Mouse (Mus musculus) mouse trophoblast stem cell (cell line): ENCODE data around the gene Mllt10.

ENCODE experiments used
- in situ Hi-C, 2 experiments: fragments of 300-500 bp; cut with MseI, MboI; formaldehyde crosslinking; loops; 2 replicates in 1 of 2; 3 replicates in 1 of 2; pipeline ENCODE4 v1.15.1; 2025

Mllt10 gene

GRCm38 (mm10) chr2:18034371-18035250 is 20.4 kb upstream of the Mllt10 start:
- in situ Hi-C loops = no loop called here

DNA sequence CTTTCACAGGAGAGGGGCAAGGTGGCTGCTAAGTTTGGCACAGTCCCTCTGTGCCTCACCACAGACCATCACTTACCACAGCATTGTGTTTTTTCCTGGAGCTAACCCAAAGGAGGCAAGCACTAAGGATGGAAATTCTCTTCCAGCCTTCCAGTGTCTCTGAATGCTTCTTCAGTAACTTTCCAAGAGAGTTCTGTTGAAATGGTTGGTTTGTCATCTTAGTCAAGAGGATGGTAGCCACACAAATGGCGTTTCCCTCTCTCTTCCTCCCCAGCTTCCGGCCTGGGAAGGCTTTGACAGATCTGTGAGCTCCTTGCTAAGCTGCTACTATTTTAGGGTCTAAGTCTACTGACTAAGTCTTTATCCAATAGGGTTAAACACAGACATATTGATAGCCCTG is 17.5 kb upstream of the Mllt10 start, which contains the start of gene A930004D18Rik:
Gene A930004D18Rik, minus strand, starts transcription at position 247 of the 400 bp plus-strand sequence.
- in situ Hi-C loops = no loop called here

GRCm38 (mm10) chr2:18038141-18038752 is 16.8 kb upstream of the Mllt10 start:
- in situ Hi-C loops = no loop called here

- in situ Hi-C loops = no loop called here
Measured at GRCm38 (mm10) chr2:18038895-18039371, 16.1 kb upstream of the Mllt10 start.

DNA sequence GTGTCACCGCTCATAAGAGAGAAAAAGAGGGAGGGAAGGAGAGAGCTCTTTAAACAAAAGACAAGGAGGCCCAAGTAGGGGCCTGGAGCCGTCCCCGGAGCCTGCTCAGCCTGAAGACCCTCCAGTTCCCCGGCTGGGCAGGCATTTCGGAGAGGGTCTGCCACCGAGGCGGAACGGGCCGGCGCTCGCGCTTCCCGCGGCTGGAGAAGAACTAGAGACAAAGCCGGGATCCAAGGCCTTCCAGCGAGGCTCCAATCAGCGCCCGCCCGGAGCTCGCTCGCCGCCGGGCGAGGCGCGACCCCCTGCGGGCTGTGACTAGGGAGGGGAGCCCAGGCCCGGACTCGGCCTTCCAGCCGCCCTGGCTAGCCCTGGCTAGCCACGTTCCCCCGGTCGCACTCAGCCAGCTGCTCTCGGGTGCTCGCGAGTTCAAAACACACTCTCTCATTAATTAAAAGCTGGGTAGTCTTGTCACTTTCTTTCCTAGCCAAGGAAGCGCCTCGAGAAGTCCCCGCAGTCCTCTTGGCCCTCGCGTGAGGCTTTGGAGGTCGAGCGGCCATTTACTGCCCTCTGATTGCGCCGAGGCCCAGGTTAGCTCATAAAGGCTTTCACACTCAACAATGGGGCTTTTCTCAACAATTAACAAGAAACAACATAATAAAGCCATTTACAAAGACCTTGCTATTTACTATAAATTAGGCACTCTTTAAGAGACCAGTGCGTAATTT is 15.3 kb upstream of the Mllt10 start:
- in situ Hi-C loops = no loop called here

DNA sequence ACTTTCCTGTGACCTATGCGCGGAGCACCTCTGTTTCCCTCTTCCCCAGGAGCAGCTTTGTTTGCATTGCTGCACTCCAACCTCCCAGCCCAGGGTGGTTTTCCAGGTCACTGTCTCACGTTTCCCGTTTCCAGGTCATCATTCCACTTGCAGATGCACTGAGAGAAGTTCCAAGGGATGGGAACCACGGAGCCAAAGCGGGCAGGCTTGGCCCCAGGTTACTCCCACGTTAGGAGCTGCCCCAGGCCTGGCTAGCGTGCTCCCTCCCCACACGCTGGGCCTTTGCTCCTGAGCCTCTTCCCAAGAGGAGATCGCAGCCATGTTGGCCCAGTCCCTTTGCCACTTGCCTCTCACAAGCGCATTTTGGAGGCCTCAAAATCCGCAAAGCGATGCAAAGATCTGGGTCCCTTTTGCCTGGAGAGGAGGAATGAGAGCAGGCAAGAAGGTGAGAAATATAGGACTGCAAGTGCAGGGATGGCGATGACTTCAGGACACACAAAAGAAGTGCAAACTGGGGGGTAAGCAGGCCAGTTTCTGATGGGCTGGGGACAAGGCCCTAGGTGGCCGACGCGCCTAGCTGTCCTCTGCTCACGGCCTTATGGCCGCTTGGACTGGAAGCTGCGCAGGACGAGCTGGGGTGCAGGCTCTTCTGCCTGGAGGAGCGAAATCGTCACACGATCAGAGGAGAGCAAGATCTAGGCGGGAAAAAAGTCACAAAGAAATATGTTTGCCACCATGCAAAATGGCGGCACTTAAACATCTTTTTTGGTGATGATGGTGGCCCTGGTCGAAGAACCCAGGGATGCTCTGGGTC is 14.5 kb upstream of the Mllt10 start:
- in situ Hi-C loops = no loop called here

DNA sequence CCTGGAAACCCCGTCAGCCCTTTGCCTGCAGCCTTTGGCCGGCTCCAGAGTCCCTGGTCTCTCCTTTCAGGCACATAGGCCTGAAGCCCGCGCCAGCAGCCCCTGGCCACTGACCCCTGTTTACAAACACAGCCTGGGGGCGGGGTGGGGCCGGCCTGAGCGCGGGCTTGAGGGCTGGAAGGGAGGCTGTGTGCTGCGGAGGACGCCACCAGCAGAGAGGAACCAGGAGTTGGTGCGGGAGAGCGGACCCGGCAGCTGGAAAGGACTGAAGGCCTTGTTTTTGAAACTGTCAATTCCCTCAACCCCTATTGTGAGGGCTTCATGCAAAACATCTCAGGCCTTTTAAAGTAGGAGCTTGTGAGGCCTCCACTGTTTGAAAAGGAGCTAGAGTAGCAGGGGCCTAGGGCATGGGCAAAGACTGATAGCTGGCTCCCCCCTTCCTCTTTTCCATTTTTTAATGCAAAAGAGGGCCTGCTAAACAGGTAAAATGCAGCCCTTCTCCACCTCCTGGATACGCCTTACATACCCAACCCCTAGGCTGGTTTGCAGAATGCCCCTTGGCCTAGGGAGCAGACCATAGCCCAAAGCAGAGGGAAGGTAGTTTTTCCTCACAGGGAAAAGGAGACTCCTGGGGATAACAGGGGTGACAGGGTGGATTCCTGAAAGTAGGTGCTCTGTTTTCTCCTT is 13.7 kb upstream of the Mllt10 start:
- in situ Hi-C loops = no loop called here

- in situ Hi-C loops = no loop called here
Measured at GRCm38 (mm10) chr2:18045143-18045780, 9.8 kb upstream of the Mllt10 start.

- in situ Hi-C loops = no loop called here
Measured at GRCm38 (mm10) chr2:18045781-18046181, 9.3 kb upstream of the Mllt10 start.

DNA sequence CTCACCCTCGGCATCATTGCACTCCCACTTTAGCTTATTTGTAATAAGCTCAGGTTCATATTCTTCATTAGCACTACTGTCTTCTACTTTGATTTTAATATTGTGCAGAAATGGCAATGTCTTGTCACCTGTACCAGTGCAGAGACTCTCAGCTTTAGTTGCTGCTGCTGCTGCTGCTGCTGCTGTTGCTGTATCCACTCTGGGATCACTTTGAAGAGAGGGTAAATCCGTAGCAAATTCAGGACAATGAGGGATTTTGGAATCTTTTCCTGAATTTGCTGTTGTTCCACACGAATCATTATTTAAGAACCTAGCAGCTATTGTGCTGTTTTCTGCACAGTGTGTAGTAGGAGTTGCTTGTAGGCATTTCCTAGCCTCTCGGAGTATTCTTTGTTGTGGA is 8.9 kb upstream of the Mllt10 start:
- in situ Hi-C loops = no loop called here

GRCm38 (mm10) chr2:18046758-18047645 is 8.0 kb upstream of the Mllt10 start:
- in situ Hi-C loops = no loop called here

DNA sequence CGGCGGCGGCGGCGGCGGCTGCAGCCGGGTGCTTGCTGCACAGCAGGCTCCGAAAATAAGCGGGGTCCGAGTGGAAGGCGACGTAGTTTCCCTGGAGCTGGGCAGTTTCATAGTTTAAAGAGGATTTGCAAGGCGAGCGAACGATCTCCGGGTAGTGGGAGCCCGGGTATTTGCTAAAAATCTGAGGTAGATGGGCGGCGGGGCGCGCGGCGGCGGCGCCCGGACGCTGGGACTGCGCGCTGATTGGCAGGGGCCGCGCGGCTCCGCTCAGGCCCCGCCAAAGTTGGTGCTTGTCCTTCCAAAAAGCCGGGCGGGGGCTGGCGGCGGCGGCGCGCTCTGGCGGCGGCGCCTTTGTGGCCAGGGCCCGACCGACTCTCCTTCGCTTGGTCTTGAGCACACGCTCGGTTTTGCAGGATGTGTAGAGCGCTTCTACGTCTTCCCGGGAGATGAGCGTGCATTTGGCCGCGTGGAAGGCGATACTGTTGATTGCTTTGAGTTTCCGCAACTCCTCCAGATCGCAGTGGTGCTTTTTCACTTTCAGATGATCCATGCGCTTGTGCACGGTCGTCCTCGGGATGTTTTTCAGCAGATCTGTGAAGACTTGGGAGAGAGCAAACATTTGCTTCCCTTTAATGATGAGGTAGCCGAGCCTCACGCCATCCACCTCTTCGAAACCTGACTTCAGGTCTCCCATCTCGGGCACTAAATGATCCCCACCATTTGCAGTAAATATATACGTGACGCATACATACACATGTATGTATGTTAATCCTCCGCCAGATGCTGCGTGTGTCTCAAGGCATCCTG is 7.2 kb upstream of the Mllt10 start:
- in situ Hi-C loops = no loop called here

DNA sequence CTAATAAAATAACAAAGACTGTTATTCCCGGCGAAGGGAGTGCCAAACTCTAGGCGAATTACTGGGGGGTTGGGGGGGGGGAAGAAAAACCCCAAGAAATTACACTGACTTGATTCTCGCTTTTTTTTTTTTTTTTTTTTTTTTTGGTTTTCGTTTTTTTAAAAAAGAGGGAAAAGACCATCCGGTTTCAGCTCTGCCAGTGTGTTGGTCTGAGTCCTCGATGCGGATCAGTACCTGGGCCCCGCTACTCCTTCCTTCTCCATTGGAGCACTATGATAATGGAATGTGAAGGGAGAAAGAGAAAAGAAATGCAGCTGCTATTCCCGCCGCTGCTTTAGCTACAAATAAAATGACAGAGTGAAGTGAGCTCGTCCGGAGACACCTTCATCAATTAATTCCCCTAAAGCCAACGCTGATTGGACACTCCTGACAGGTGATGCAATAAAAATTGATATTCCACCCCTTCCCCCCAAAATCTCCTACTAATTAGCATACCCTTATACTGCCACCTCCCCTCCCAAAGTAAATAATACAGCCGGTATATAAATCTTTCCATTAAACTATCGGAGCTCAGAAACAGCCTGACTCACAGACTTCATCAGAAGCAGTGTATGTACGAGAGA is 6.5 kb upstream of the Mllt10 start, which contains the start of gene Skida1:
Gene Skida1, minus strand, starts transcription at position 599 of the 623 bp plus-strand sequence.
- in situ Hi-C loops = no loop called here

DNA sequence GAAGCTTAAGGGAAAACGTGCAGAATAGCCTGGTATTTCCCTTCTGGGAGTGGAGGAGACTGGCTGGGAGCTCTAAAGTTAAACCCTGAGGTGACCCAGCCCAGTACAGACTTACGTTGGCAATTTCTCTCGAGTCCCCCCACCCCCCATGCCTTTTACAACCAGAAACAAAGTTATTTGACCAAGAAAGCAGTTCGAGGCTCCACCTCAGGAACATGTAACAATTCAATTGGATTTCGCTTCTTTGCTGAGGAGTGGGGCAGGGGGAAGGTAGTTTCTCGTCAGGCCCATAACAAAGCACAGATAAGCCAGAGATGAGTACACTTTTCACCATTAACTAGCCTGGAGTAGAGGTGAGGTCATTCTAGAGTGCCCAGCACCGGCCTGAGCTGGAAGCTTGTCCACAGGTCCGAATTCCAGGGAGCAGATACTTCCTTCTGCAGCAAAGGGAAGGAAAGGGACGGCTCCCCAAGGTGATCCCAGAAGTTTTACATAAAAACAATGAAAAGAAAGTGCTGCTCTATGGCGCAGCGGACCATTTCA is 5.7 kb upstream of the Mllt10 start:
- in situ Hi-C loops = no loop called here

DNA sequence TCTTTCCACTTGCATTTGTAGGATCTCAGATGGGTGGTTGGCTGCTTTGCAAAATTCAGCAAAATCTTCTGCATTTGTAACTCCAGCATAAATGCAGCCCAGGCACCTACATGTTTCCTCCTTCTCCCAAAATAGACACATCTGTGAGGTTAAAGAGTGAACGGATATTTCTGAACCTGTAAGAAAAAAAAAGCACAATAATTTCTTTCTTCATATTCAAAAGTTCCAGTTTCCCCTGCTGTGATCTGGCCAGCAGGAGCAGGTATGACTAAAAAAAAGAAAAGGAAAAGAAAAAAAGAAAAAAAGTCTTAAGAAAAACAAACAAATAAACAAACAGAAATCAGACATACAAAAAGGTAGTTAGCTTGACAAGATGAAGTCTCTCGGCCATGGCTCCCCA is 5.0 kb upstream of the Mllt10 start:
- in situ Hi-C loops = no loop called here

DNA sequence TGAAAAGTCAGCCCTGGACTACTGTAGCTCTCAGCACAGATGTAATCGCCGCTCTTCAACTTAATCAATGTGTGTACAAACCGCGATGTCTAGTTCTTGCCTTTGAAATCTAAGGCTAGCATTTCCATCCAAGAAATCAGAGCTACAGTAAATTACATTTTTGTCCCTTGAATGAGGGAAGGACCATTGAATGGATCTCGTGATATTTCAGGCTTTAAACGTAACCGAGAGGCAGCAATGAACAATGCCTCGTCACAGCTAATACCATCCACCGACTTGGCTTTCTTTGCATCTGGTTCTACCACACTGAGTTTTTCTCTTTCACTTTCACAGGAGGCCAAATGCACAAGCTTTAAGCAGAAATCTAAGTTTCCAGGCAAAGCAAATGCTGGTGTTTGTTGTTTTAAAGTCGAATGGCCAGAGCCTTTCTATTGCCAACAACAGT is 4.5 kb upstream of the Mllt10 start:
- in situ Hi-C loops = no loop called here

DNA sequence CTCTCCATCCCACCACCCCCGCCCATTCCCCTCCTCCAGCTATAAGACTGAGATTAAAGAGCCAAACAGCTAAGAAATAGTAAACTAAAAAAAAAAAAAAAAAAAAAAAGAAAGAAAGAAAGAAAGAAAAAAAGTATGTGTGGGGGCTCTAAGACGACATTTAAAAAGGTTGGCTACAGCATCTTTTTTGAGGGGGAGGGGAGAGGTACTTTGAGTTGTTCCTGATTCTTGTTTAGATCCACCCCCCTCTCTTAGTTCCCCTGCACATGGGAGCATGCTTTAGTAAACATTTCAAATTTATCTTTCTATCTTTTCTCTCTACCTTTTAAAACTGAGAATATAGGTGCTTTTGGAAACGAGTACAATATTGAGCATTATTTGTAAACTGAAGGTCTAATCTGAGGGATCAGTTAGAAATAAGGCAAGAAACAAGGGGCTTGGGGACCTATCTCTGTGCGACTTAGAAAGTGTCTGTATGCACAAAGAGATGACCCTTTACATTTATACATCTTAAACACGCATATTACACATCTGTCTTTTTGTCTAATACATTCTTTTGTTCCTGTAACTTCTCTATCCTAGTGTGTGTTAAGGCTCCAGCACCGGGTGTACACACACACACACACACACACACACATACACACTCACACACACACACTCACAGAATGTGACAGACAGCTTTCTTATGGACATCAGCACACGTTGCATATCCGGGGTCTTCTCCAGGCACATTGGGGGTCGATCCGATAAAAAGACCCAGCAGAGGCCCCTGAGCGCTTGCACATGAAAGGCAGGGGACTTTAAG is 3.8 kb upstream of the Mllt10 start:
- in situ Hi-C loops = no loop called here
